Mouse (Mus musculus): Measurements from ENCODE around the gene Gm21983. TPM values are rescaled to one million over a fixed set of nuclear protein-coding genes. Genes with fewer than 3 reads are reported as not detected.

Gene Gm21983
- polyA plus RNA-seq, 1 experiment = not detected

Other genes with a start within 250 kb of the Gm21983 start
- not detected in 2 replicates for gene Cyp2a22, start 241.7 kb downstream of the Gm21983 start, polyA plus RNA-seq (2012; rRNA removed)
- not detected in 2 replicates for gene Cyp2a12, start 152.0 kb downstream of the Gm21983 start, polyA plus RNA-seq (2012; rRNA removed)
- 30.4 and 47.4 TPM in 2 replicates for gene Cyp2f2, start 61.2 kb downstream of the Gm21983 start, polyA plus RNA-seq (2012; rRNA removed)
- gene Cyp2t4, start 27.4 kb downstream of the Gm21983 start, polyA plus RNA-seq (2012; rRNA removed) = not detected in 2 replicates
- 64.2 and 67.5 TPM in 2 replicates for gene Egln2, start 14.3 kb downstream of the Gm21983 start, polyA plus RNA-seq (2012; rRNA removed)
- gene Rab4b, start 2.2 kb downstream of the Gm21983 start, polyA plus RNA-seq (2012; rRNA removed) = 69.2 and 85.6 TPM in 2 replicates
- 0.23 and 0.47 TPM in 2 replicates for gene Mia, start 71 bp upstream of the Gm21983 start, polyA plus RNA-seq (2012; rRNA removed)
- gene BC024978, start 14.7 kb upstream of the Gm21983 start, polyA plus RNA-seq (2012; rRNA removed) = 11.1 and 12.0 TPM in 2 replicates
- 114 and 140 TPM in 2 replicates for gene Snrpa, start 15.2 kb upstream of the Gm21983 start, polyA plus RNA-seq (2012; rRNA removed)
- 9.9 and 11.6 TPM in 2 replicates for gene Itpkc, start 47.6 kb upstream of the Gm21983 start, polyA plus RNA-seq (2012; rRNA removed)
- 20.4 and 20.7 TPM in 2 replicates for gene Coq8b, start 51.9 kb upstream of the Gm21983 start, polyA plus RNA-seq (2012; rRNA removed)
- 44.1 and 47.3 TPM in 2 replicates for gene Numbl, start 77.3 kb upstream of the Gm21983 start, polyA plus RNA-seq (2012; rRNA removed)
- 176 and 335 TPM in 2 replicates for gene Ltbp4, start 156.6 kb upstream of the Gm21983 start, polyA plus RNA-seq (2012; rRNA removed)
- 39.4 and 46.5 TPM in 2 replicates for gene Shkbp1, start 174.9 kb upstream of the Gm21983 start, polyA plus RNA-seq (2012; rRNA removed)
- 0.43 and 0.67 TPM in 2 replicates for gene Gm20479, start 176.3 kb upstream of the Gm21983 start, polyA plus RNA-seq (2012; rRNA removed)

All from urinary bladder, adult 2 months (tissue).